Mouse (Mus musculus): ENCODE data around the gene Hsd11b1. TPM values are rescaled to one million over a fixed set of nuclear protein-coding genes. Genes with fewer than 3 reads are reported as not detected.

The Hsd11b1 gene
- total and polyA plus RNA-seq, 3 experiments: not detected

GRCm38 (mm10) chr1:193274407-193275071, 10.7 kb upstream of the Hsd11b1 start:
- no peaks in the 10 kb centered on the region for H3K79me2 ChIP-seq (ENCODE audit: control insufficient read depth, insufficient read depth, low read length, poor library complexity)
- no peaks in the 10 kb centered on the region for H3K4me1 ChIP-seq (ENCODE audit: control insufficient read depth in 1 of 2, insufficient read depth in 2 of 2, low read length in 2 of 2)
- H3K36me3 ChIP-seq (ENCODE audit: control insufficient read depth in 1 of 2, insufficient read depth in 2 of 2, low read length in 2 of 2): no peaks in the 10 kb centered on the region
- DNase-seq (ENCODE audit: low read depth, low spot score): no peak
- no peak overlapping the region for H3K27ac ChIP-seq (ENCODE audit: control insufficient read depth, low read depth, low read length)
- TF ChIP-seq JUND (IDR thresholded peaks at IDR 0.05; ENCODE audit: low read depth, low read length): no peak
- TF ChIP-seq MAFK (IDR thresholded peaks at IDR 0.05; ENCODE audit: borderline replicate concordance, low read depth, low read length): no peak
- no peak for TF ChIP-seq POLR2AphosphoS2 (IDR thresholded peaks at IDR 0.05; ENCODE audit: low read length)
- no peak for TF ChIP-seq MAZ (IDR thresholded peaks at IDR 0.05; ENCODE audit: low read depth, low read length)
- TF ChIP-seq TBP (IDR thresholded peaks at IDR 0.05; ENCODE audit: low read depth, low read length): no peak
- TF ChIP-seq NELFE (IDR thresholded peaks at IDR 0.05; ENCODE audit: low read depth, low read length): no peak
- no peak for TF ChIP-seq TCF12 (IDR thresholded peaks at IDR 0.05; ENCODE audit: low read depth, low read length)
- no peak for TF ChIP-seq SIN3A (IDR thresholded peaks at IDR 0.05; ENCODE audit: low read length)
- TF ChIP-seq KAT2A (conservative IDR thresholded peaks at IDR 0.05; ENCODE audit: low read depth, low read length): no peak
- TF ChIP-seq ZMIZ1 (IDR thresholded peaks at IDR 0.05; ENCODE audit: low read depth, low read length): no peak
- TF ChIP-seq BHLHE40 (IDR thresholded peaks at IDR 0.05; ENCODE audit: borderline replicate concordance, low read depth, low read length): no peak
- TF ChIP-seq E2F4 (IDR thresholded peaks at IDR 0.05; ENCODE audit: borderline replicate concordance, low read depth, low read length): no peak
- TF ChIP-seq POLR2AphosphoS5 (IDR thresholded peaks at IDR 0.05; ENCODE audit: borderline replicate concordance, low read depth, low read length): no peak
- TF ChIP-seq CTCF (IDR thresholded peaks at IDR 0.05 in 2 of 3, conservative IDR thresholded peaks at IDR 0.05 in 1 of 3; ENCODE audit: control insufficient read depth in 1 of 3, insufficient read depth in 1 of 3, low read depth in 2 of 3, low read length in 3 of 3, poor library complexity in 1 of 3, severe bottlenecking in 1 of 3): no peak
- TF ChIP-seq RAD21 (IDR thresholded peaks at IDR 0.05; ENCODE audit: low read depth, low read length): no peak
- TF ChIP-seq ELF1 (IDR thresholded peaks at IDR 0.05; ENCODE audit: low read depth, low read length): no peak
- TF ChIP-seq SMC3 (IDR thresholded peaks at IDR 0.05; ENCODE audit: low read depth, low read length): no peak
- TF ChIP-seq MYC (IDR thresholded peaks at IDR 0.05; ENCODE audit: low read depth, low read length): no peak
- no peaks in the 10 kb centered on the region for H3K27me3 ChIP-seq (ENCODE audit: control insufficient read depth in 1 of 2, insufficient read depth in 2 of 2, low read length in 2 of 2)
- no peak overlapping the region for H3K9ac ChIP-seq (ENCODE audit: control insufficient read depth, low read depth, low read length, poor library complexity, severe bottlenecking)
- no peaks in the 10 kb centered on the region for H3K9me3 ChIP-seq (replicated peaks; ENCODE audit: insufficient read depth, low read length)
- H3K4me3 ChIP-seq (ENCODE audit: control insufficient read depth in 1 of 2, insufficient read depth in 1 of 2, low read depth in 2 of 2, low read length in 2 of 2): no peak overlapping the region

DNA sequence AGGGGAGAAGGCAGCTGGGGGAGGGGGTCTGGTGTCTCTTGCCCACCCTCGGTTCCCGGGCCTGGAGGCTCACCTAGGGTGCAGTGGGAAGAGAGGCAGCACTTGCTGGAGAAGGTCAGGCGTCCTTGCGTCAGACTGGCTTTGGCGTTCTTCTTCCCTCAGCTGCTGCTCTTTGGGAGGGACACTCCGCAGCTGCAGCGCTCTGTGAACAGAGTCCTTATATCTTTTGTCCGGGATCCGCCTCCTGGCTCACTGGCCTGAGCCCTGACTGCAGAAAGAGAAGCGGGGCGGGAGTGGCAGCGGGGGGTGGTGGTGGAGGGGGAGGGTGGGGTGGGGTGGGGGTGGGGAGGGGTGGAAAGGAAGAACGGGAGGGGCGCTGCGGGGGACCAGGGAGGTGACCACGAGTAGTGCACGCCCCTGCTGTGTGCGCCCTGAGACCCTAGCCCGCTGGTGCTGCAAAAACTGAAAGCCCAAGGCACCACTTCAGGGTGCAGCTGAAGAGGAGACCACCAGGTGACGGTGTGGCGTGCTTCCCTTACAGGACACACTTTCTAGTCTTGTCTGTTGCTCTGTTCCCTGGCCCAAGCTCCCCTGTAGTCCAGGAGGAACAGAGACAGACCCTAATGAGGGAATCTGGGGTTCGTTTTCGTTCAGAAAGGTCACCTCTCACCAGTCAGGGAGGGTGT, 9.2 kb upstream of the Hsd11b1 start, which contains the start of gene G0s2:
TSS of gene G0s2 (minus strand) at position 302 of the 686 bp plus-strand sequence.
- Histone ChIP-seq H3K4me1 (ENCODE audit: control insufficient read depth in 1 of 2, insufficient read depth in 2 of 2, low read length in 2 of 2) (no peaks in the 10 kb centered on the region), H3K4me3 (ENCODE audit: control insufficient read depth in 1 of 2, insufficient read depth in 1 of 2, low read depth in 2 of 2, low read length in 2 of 2) (no peak within 1 kb of the TSS), H3K36me3 (ENCODE audit: control insufficient read depth in 1 of 2, insufficient read depth in 2 of 2, low read length in 2 of 2) (no peaks in the 10 kb centered on the region), H3K27ac (ENCODE audit: control insufficient read depth, low read depth, low read length) (no peak within 1 kb of the TSS), H3K9me3 (replicated peaks; ENCODE audit: insufficient read depth, low read length) (no peaks in the 10 kb centered on the region), H3K9ac (ENCODE audit: control insufficient read depth, low read depth, low read length, poor library complexity, severe bottlenecking) (no peak within 1 kb of the TSS), H3K27me3 (ENCODE audit: control insufficient read depth in 1 of 2, insufficient read depth in 2 of 2, low read length in 2 of 2) (no peaks in the 10 kb centered on the region), H3K79me2 (ENCODE audit: control insufficient read depth, insufficient read depth, low read length, poor library complexity) (no peaks in the 10 kb centered on the region)
- DNase-seq (ENCODE audit: low read depth, low spot score): no peak
- TF ChIP-seq POLR2A (IDR thresholded peaks at IDR 0.05; ENCODE audit: control insufficient read depth in 1 of 2, insufficient read depth in 1 of 2, low read depth in 1 of 2, low read length in 2 of 2, poor library complexity in 1 of 2) (no peak), ZMIZ1 (IDR thresholded peaks at IDR 0.05; ENCODE audit: low read depth, low read length) (no peak)

Data from MEL (cell line).